Mouse (Mus musculus) thymus, adult 2 months (tissue): ENCODE results near the gene Lhpp. TPM values are rescaled to one million over a fixed set of nuclear protein-coding genes. Genes with fewer than 3 reads are reported as not detected.

Source experiments
- DNase-seq: peaks from one replicate; pipeline ENCODE4 v3.0.0; 2021
- H3K27ac ChIP-seq: fragments of 200-500 bp; 2 replicates; pipeline ENCODE4 v1.5.1; 2012; ENCODE audit warnings: low read length, control low read depth; ENCODE audit not compliant: control insufficient read depth, insufficient read depth
- H3K27me3 ChIP-seq: fragments of 200-500 bp; 2 replicates; pipeline ENCODE4 v1.6.1; 2012; ENCODE audit warnings: mild to moderate bottlenecking, low read length, moderate library complexity, mixed read lengths; ENCODE audit not compliant: control insufficient read depth, insufficient read depth
- H3K36me3 ChIP-seq: fragments of 200-500 bp; 2 replicates; pipeline ENCODE4 v1.6.1; 2012; ENCODE audit warnings: mild to moderate bottlenecking, low read length, moderate library complexity; ENCODE audit not compliant: control insufficient read depth, insufficient read depth
- H3K4me1 ChIP-seq: fragments of 200-500 bp; replicated peaks from 2 replicates; pipeline ENCODE4 v1.6.1; 2012; ENCODE audit warnings: low read length; ENCODE audit not compliant: control insufficient read depth, insufficient read depth
- H3K4me3 ChIP-seq: fragments of 200-500 bp; 2 replicates; pipeline ENCODE4 v1.5.1; 2012; ENCODE audit warnings: mild to moderate bottlenecking, low read length, control low read depth, moderate library complexity; ENCODE audit not compliant: control insufficient read depth, insufficient read depth
- CTCF ChIP-seq: fragments of 200-500 bp; IDR thresholded peaks from 2 replicates; pipeline ENCODE4 v1.5.1; 2012; ENCODE audit warnings: mild to moderate bottlenecking, control low read depth, low read length, moderate library complexity, borderline replicate concordance; ENCODE audit not compliant: control insufficient read depth, poor library complexity, insufficient read depth; ENCODE audit errors: extremely low read depth
- POLR2A ChIP-seq: fragments of 200-500 bp; IDR thresholded peaks from 2 replicates; pipeline ENCODE4 v1.6.1; 2012; ENCODE audit warnings: mild to moderate bottlenecking, low read length, control low read depth, moderate library complexity; ENCODE audit not compliant: control insufficient read depth, poor library complexity, insufficient read depth; ENCODE audit errors: extremely low read depth
- WGBS: fragments of 180-500 bp; shearing (Covaris S2); methylation state at CpG from one replicate; pipeline ENCODE4 v1.1.7; 2018; 5-methylcytosine and 5-hydroxymethylcytosine counted together
- polyA plus RNA-seq: library from polyadenylated mRNA; depleted of rRNA; stranded (reverse); fragments of >200 nt; gene quantifications from 2 replicates; pipeline ENCODE4 v1.2.3, GENCODE M21; 2012

The Lhpp gene
- polyA plus RNA-seq, 1 experiment, result 12.0 TPM

GRCm38 (mm10) chr7:132604720-132605119 lies 5.7 kb upstream of the Lhpp start:
- H3K27ac ChIP-seq, result no peak overlapping the region
- no peak overlapping the region for H3K4me3 ChIP-seq
- 95% methylated on average over 4 of the region's 4 CpGs for WGBS
- TF ChIP-seq CTCF, result no peak
- TF ChIP-seq POLR2A, result no peak
- no peak for DNase-seq
- H3K36me3 ChIP-seq, result no peaks in the 10 kb centered on the region
- H3K4me1 ChIP-seq, result peaks cover 2% of the 10 kb centered on the region
- H3K27me3 ChIP-seq, result peaks cover 4% of the 10 kb centered on the region

GRCm38 (mm10) chr7:132605689-132606088 lies 4.7 kb upstream of the Lhpp start:
- H3K27me3 ChIP-seq, result peaks cover 4% of the 10 kb centered on the region
- no peaks in the 10 kb centered on the region for H3K36me3 ChIP-seq
- no peak for TF ChIP-seq CTCF
- no peak for TF ChIP-seq POLR2A
- H3K4me3 ChIP-seq, result no peak overlapping the region
- peaks cover 2% of the 10 kb centered on the region; the same call in 1 of the 2 replicates for H3K4me1 ChIP-seq
- no peak for DNase-seq
- 15% methylated on average over 5 of the region's 5 CpGs for WGBS
- no peak overlapping the region for H3K27ac ChIP-seq

GRCm38 (mm10) chr7:132608316-132609020 lies 2.0 kb upstream of the Lhpp start:
- no peaks in the 10 kb centered on the region for H3K36me3 ChIP-seq
- no peak overlapping the region for H3K27ac ChIP-seq
- H3K4me1 ChIP-seq, result peaks cover 2% of the 10 kb centered on the region; the same call in 1 of the 2 replicates
- no peak overlapping the region for H3K4me3 ChIP-seq
- DNase-seq, result no peak
- TF ChIP-seq POLR2A (no peak), CTCF (no peak)
- no peaks in the 10 kb centered on the region; the same call in 1 of the 2 replicates for H3K27me3 ChIP-seq
- WGBS, result 94% methylated on average over 4 of the region's 4 CpGs

DNA sequence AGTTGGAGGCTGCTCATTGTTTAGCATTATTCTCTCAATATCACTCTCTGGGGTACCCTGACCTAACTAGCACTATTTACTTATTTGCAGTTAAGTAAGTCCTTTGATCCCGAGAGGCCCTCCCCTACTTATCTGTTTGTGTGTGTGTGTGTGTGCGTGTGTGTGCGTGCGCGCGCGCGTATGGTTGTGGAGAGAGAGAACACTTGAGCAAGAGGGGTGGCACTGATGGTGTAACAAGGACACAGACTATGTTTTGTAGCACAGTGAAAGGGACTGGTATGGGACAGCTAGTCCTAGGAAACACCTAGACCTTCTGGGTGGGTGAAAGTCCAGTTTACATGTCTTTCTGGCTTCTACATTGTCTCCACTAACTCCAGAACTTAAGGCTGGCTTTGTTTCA lies 1.1 kb downstream of the Lhpp start:
- no peak for DNase-seq
- H3K27ac ChIP-seq, result no peak overlapping the region
- H3K4me3 ChIP-seq, result no peak overlapping the region
- no peaks in the 10 kb centered on the region for H3K36me3 ChIP-seq
- H3K27me3 ChIP-seq, result no peaks in the 10 kb centered on the region
- peaks cover 6% of the 10 kb centered on the region; the same call in 1 of the 2 replicates for H3K4me1 ChIP-seq
- TF ChIP-seq POLR2A (no peak), CTCF (no peak)
- 98% methylated on average over 8 of the region's 8 CpGs for WGBS

DNA sequence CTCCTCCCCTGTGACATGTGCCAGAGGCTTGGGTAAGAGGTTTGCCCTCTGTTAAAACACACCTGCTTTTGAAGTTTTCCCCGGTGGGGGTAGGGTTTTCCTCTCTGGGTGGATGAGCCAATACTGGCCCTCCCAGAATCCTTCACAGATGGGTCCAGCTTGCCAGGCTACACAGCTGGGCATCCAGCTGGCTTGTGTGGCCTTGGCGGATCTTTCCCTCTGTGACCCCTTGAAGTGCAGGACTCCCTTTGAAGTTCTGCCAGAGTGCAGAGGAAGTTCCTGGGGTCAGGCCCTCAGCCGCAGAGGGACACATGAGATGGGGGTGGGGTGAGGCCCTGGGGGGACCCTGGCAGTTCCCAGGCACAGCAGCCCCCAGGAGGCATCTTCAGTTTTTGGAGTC lies 4.9 kb downstream of the Lhpp start:
- Histone ChIP-seq H3K27ac (no peak overlapping the region), H3K4me3 (no peak overlapping the region), H3K36me3 (no peaks in the 10 kb centered on the region), H3K27me3 (no peaks in the 10 kb centered on the region), H3K4me1 (peaks cover 6% of the 10 kb centered on the region; the same call in 1 of the 2 replicates)
- DNase-seq, result no peak
- TF ChIP-seq CTCF (no peak), POLR2A (no peak)
- 40% methylated on average over 3 of the region's 3 CpGs for WGBS

DNA sequence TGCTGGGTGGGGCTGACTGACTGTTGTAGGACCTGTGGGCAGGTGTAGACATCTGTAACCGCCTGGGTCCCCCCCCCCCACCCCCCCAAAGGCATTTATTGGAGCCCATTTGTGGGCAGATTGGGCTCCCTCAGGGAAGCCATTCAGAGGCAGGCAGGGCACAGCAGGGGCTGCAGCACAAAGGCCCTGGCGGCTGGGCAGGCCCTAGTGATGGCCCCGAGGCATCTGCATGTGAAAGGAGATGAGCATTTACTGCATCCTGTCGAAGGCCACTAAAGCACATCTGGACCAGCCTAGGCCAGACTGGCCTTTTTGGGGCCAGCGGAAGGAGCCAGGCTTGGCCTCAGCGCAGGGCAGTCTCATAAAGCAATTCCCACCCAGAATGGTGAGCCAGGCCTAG lies 6.0 kb downstream of the Lhpp start:
- Histone ChIP-seq H3K27me3 (no peaks in the 10 kb centered on the region), H3K4me1 (0 out of 2 replicates have a peak, but pooled peaks cover 3% of the 10 kb centered on the region), H3K36me3 (no peaks in the 10 kb centered on the region), H3K4me3 (no peak overlapping the region), H3K27ac (no peak overlapping the region)
- no peak for DNase-seq
- TF ChIP-seq CTCF (no peak), POLR2A (no peak)
- 97% methylated on average over 6 of the region's 6 CpGs for WGBS
